Mouse (Mus musculus) thymus, adult 2 months (tissue): Measurements from ENCODE around the gene Oscp1.

Experiments
- CTCF ChIP-seq: fragments of 200-500 bp; IDR thresholded peaks from 2 replicates; pipeline ENCODE4 v1.5.1; 2012; ENCODE audit warnings: mild to moderate bottlenecking, control low read depth, low read length, moderate library complexity, borderline replicate concordance; ENCODE audit not compliant: control insufficient read depth, poor library complexity, insufficient read depth; ENCODE audit errors: extremely low read depth
- POLR2A ChIP-seq: fragments of 200-500 bp; IDR thresholded peaks from 2 replicates; pipeline ENCODE4 v1.6.1; 2012; ENCODE audit warnings: mild to moderate bottlenecking, low read length, control low read depth, moderate library complexity; ENCODE audit not compliant: control insufficient read depth, poor library complexity, insufficient read depth; ENCODE audit errors: extremely low read depth

DNA sequence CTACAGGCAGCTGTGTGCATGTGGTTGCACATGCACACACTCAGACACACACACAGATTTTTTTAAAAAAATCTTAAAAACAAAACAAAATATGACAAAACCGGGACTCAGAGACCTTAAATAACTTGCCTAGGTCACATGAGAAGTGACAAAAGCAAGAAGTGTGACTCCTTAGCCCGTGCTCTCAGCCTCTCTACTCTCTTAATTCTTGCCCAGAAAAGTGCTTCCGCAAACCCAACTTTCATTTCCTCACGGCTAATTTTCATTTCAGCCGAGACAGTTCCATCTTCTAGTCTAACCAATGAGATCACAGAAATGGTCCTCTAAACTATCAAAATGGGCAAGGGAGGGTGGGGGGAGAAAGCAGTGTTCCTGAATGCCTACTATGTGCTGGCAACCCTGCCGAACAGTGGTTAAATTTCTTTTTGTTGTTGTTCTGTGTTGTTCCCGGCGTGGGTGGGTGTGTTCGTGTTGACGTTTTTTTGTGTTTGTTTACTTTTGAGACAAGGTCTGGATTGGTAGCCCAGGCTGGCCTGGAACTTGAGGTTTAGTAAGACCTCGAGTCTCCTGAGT lies 39.3 kb upstream of the Oscp1 start:
- TF ChIP-seq POLR2A, result no peak
- TF ChIP-seq CTCF, result no peak
